In the genomic region with DNA sequence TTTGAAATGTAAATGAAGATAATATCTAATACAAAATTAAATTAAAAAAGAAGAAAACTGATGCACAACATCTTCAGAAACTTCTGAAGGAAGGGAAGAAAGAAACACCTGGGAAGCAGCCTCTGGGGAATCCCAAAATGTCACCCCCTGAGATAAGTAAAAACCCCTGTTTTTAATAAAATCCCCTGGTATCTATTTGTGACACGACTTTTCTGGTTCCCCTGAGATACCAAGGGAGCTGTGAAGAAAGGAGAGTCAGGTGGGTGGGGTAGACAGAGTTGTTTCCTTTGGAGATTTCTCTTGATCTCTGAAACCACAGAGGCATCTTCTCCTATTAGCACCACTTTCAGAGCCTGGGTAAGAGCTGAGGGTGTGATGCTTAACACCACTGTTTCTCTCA, we compare ENCODE assay signal across 46 mouse cellular contexts. TPM values are rescaled to one million over a fixed set of nuclear protein-coding genes. Genes with fewer than 3 reads are reported as not detected.
"Had no signal": no experiment of that assay in that cellular context is flagged by ENCODE, and none has a peak within 500 bp of the region (broad histone marks: within the 10 kb centered on the region; RNA-seq: fewer than 3 reads in every experiment).

Olfr16 (plus strand) TSS at position 250 of the 400 bp plus-strand sequence.

- H3K9me3 ChIP-seq: limb, embryonic 10.5 days; limb, embryonic 12.5 days; limb, embryonic 13.5 days; limb, embryonic 15.5 days; liver, embryonic 12.5 days; liver, embryonic 13.5 days; liver, embryonic 15.5 days; lung, embryonic 15.5 days; megakaryocyte, embryonic 14.5 days; midbrain, embryonic 10.5 days; midbrain, embryonic 12.5 days; midbrain, embryonic 13.5 days; midbrain, embryonic 15.5 days had no signal

- H3K36me3 ChIP-seq: limb, embryonic 10.5 days; limb, embryonic 12.5 days; limb, embryonic 13.5 days; limb, embryonic 15.5 days; liver, embryonic 12.5 days; liver, embryonic 13.5 days; liver, embryonic 15.5 days; lung, embryonic 15.5 days; midbrain, embryonic 10.5 days; midbrain, embryonic 12.5 days; midbrain, embryonic 13.5 days; midbrain, embryonic 15.5 days had no signal

- H3K27ac ChIP-seq: limb, embryonic 10.5 days; limb, embryonic 12.5 days; limb, embryonic 13.5 days; limb, embryonic 15.5 days; liver, embryonic 12.5 days; liver, embryonic 13.5 days; liver, embryonic 14.5 days; liver, embryonic 15.5 days; lung, embryonic 15.5 days; macrophage; midbrain, embryonic 10.5 days; midbrain, embryonic 12.5 days; midbrain, embryonic 13.5 days; midbrain, embryonic 15.5 days had no signal

- H3K9ac ChIP-seq: limb, embryonic 12.5 days; limb, embryonic 13.5 days; limb, embryonic 15.5 days; liver, embryonic 12.5 days; liver, embryonic 13.5 days; liver, embryonic 14.5 days; liver, embryonic 15.5 days; liver, postnatal 0 days; lung, embryonic 14.5 days; lung, embryonic 15.5 days; midbrain, embryonic 12.5 days; midbrain, embryonic 13.5 days; midbrain, embryonic 15.5 days had no signal

- ATAC-seq: liver, embryonic 12.5 days; liver, postnatal 0 days; lung, postnatal 0 days; midbrain, embryonic 13.5 days; midbrain, embryonic 15.5 days; midbrain, embryonic 16.5 days had no signal

- DNase-seq: left cerebral cortex, postnatal 4 days; liver; liver, embryonic 13.5 days; liver, postnatal 0 days; lung, adult 18-20 months; lung, adult 2 months; lung, embryonic 14.5 days; lung, postnatal 10 days; lung, postnatal 14 days; lung, postnatal 36 days; lung, postnatal 4 days; midbrain, embryonic 14.5 days had no signal

- H3K4me3 ChIP-seq: limb, embryonic 10.5 days; limb, embryonic 12.5 days; limb, embryonic 13.5 days; limb, embryonic 15.5 days; liver, embryonic 12.5 days; liver, embryonic 13.5 days; liver, embryonic 15.5 days; lung, embryonic 15.5 days; megakaryocyte, embryonic 14.5 days; midbrain, embryonic 10.5 days; midbrain, embryonic 12.5 days; midbrain, embryonic 13.5 days; midbrain, embryonic 15.5 days; myocyte had no signal

- H3K27me3 ChIP-seq: limb, embryonic 12.5 days; limb, embryonic 13.5 days; limb, embryonic 15.5 days; liver, embryonic 12.5 days; liver, embryonic 13.5 days; liver, embryonic 15.5 days; lung, embryonic 15.5 days; megakaryocyte, embryonic 14.5 days; midbrain, embryonic 12.5 days; midbrain, embryonic 13.5 days; midbrain, embryonic 15.5 days had no signal

- H3K4me1 ChIP-seq: limb, embryonic 10.5 days; limb, embryonic 12.5 days; limb, embryonic 13.5 days; limb, embryonic 15.5 days; liver, embryonic 12.5 days; liver, embryonic 13.5 days; liver, embryonic 15.5 days; lung, embryonic 15.5 days; megakaryocyte, embryonic 14.5 days; midbrain, embryonic 10.5 days; midbrain, embryonic 12.5 days; midbrain, embryonic 13.5 days; midbrain, embryonic 15.5 days had no signal

- H3K4me2 ChIP-seq: limb, embryonic 12.5 days; limb, embryonic 13.5 days; limb, embryonic 15.5 days; liver, embryonic 11.5 days; liver, embryonic 12.5 days; liver, embryonic 13.5 days; liver, embryonic 15.5 days; lung, embryonic 14.5 days; lung, embryonic 15.5 days; midbrain, embryonic 11.5 days; midbrain, embryonic 12.5 days; midbrain, embryonic 13.5 days; midbrain, embryonic 15.5 days had no signal

RNA-seq across cellular contexts. Expression of gene Olfr16, which starts in this region (rescaled TPM):
- total RNA-seq: left cerebral cortex, adult 8-10 months; left cerebral cortex, postnatal 10 days; left cerebral cortex, postnatal 14 days; left cerebral cortex, postnatal 25 days; left cerebral cortex, postnatal 36 days; left cerebral cortex, postnatal 4 days; megakaryocyte progenitor cell, adult 5-6 weeks; megakaryocyte, adult 5-6 weeks; megakaryocyte-erythroid progenitor cell, adult 5-6 weeks; midbrain, postnatal 0 days; monocyte, adult 5-6 weeks had no signal
- polyA plus RNA-seq: limb, embryonic 10.5 days; limb, embryonic 11.5 days; limb, embryonic 12.5 days; limb, embryonic 13.5 days; limb, embryonic 14.5 days; limb, embryonic 15.5 days; liver, embryonic 11.5 days; liver, embryonic 12.5 days; liver, embryonic 13.5 days; liver, embryonic 14.5 days; liver, embryonic 15.5 days; liver, embryonic 16.5 days; lung, adult 2 months; lung, embryonic 14.5 days; lung, embryonic 15.5 days; lung, embryonic 16.5 days; lung, postnatal 0 days; macrophage; midbrain, embryonic 10.5 days; midbrain, embryonic 11.5 days; midbrain, embryonic 12.5 days; midbrain, embryonic 13.5 days; midbrain, embryonic 14.5 days; midbrain, embryonic 15.5 days; midbrain, embryonic 16.5 days; midbrain, postnatal 0 days; myocyte; neural tube, embryonic 11.5 days had no signal
